Mouse (Mus musculus) layer of hippocampus, adult 9-11 months (tissue): ENCODE measurements around the gene Add3.

Source experiments
- DNase-seq: peaks from one replicate; pipeline ENCODE4 v3.0.0; 2022

The Add3 gene

GRCm38 (mm10) chr19:53276902-53277707, 136.9 kb downstream of the Add3 start:
- DNase-seq = no peak

DNA sequence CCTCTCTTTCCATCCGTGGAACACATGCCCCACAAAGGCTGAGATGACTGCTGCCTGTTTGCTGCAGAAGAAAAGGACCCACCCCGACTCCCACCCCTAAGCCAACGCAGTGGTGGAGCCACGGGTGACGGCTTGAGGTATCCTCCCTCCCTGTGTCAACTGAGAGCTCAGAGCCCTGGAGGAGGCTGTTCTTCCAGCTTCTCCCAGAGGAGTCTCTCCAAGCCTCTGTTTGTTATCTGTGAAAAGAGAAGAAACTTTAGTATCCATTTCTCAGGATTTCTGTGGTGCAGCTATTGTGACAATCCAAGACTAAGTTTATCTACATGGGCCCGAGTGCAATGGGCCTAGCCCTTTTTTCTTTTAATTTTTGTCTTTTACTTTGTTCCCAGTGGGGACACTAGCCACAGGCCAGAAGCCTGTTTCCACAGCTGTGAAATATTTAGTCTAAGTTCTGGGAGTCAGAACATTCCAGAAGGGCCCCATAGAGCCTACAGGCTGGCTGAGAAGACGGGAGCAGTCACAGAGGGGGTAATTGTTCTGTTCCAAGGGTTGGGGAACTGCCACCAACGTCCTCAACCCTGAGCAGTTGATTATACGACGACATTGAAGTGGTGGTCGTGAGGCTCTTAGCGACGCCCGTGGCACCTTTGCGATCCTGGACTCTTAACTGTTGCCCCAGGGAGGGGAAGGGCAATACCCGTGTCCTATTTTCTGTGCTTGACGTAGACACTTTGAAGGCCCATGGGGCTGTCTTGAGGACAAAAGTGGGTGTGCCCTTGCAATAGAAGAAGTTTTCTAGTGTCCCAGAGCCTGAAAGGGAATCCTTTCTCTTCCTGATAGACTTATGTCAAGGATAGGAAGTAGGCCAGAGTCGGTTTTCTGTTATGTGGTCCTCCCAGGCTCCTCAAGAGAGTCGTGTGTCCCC, 138.5 kb downstream of the Add3 start:
- no peak for DNase-seq

DNA sequence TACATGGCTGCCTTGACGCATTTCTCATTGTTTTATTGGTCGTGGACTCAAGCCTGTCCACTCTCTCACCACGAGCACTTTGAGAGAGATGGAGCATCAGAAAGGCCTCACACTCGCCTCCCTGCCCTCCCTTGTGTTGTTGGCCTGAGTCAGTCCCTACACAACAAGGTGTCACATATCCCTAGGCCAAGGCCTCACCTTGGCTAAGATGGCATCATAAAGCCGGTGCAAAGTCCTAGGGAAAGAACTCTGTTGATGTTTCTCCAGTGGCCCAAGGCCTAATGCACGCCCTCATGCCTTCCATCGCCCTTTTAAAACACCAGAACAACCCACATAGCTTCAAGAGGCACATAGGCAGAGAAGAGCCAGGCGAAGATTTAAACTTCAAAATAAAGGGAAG, 140.0 kb downstream of the Add3 start:
- no peak for DNase-seq

GRCm38 (mm10) chr19:53282571-53282970, 142.3 kb downstream of the Add3 start:
- peak; percentile 59 for DNase-seq

DNA sequence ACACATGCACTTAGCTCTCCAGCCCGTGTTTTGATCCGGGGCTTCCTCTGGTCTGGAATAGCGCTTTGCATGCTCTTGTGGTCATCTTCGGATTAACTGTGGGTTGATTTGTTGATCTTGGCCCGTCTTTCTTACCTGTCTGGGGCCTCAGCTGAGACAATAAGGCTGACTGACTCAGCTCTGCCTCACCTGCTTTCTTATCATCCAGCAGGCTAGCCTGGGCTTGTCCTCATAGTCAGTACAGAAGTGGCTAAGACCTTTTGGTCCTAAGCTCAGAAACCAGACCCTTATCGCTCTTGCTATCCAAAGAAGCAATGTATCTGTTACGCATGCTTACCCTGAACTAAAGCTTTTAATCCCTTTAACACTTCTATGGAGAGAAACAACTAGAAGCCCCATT, 143.5 kb downstream of the Add3 start:
- no peak for DNase-seq

- DNase-seq = no peak
Observed at GRCm38 (mm10) chr19:53284268-53285208, 144.3 kb downstream of the Add3 start.

GRCm38 (mm10) chr19:53296331-53297254, 156.3 kb downstream of the Add3 start:
- DNase-seq = no peak
